Mouse (Mus musculus): ENCODE measurements around the gene Ugt2b1. TPM values are rescaled to one million over a fixed set of nuclear protein-coding genes. Genes with fewer than 3 reads are reported as not detected.

The Ugt2b1 gene
- total and polyA plus RNA-seq, 3 experiments = 0.11 TPM; not detected in 2

- ATAC-seq (ENCODE audit: extremely low read depth, insufficient number of reproducible peaks, low FRiP score, poor library complexity, severe bottlenecking) = no peak
- no peak overlapping the region for H3K4me3 ChIP-seq (ENCODE audit: low read depth, low read length)
- no peak for TF ChIP-seq GATA2 (IDR thresholded peaks at IDR 0.05; ENCODE audit: borderline replicate concordance, low read depth, low read length)
- TF ChIP-seq CTCF (IDR thresholded peaks at IDR 0.05; ENCODE audit: low read depth, low read length) = no peak
- TF ChIP-seq TAL1 (conservative IDR thresholded peaks at IDR 0.05; ENCODE audit: low read depth, low read length) = no peak
- TF ChIP-seq POLR2AphosphoS5 (IDR thresholded peaks at IDR 0.05; ENCODE audit: insufficient replicate concordance, low read depth, low read length) = no peak
- no peak for TF ChIP-seq GATA1 (IDR thresholded peaks at IDR 0.05; ENCODE audit: borderline replicate concordance, low read length)
Measured at GRCm38 (mm10) chr5:86887081-86887480, 39.2 kb downstream of the Ugt2b1 start.

DNA sequence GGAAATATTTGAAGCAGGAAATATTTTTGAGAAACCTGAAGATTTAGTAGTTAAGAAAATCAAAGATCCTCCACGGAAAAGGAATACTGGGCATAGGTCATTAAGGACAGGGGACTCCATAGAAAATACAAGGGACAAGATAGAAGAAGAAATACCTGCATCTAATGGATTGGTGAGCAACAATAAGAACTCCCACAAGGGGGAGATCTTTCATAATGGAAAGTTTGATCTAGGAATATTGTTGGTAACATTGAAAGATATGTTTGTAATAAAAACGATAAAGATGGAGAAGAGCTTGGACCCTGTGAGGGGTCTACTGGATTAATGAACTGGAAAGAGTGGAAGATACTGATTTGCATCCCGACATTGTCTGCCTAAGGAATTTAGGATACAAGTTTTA is 39.7 kb downstream of the Ugt2b1 start:
- TF ChIP-seq POLR2AphosphoS5 (IDR thresholded peaks at IDR 0.05; ENCODE audit: insufficient replicate concordance, low read depth, low read length) (no peak), GATA1 (IDR thresholded peaks at IDR 0.05; ENCODE audit: borderline replicate concordance, low read length) (no peak), TAL1 (conservative IDR thresholded peaks at IDR 0.05; ENCODE audit: low read depth, low read length) (no peak)
- Histone ChIP-seq H3K4me1 (ENCODE audit: insufficient read depth, low read depth, low read length) (no peaks in the 10 kb centered on the region), H3K27me3 (ENCODE audit: insufficient read depth, low read length) (no peaks in the 10 kb centered on the region), H3K9me3 (replicated peaks) (no peaks in the 10 kb centered on the region), H3K36me3 (replicated peaks) (no peaks in the 10 kb centered on the region), H3K4me3 (ENCODE audit: low read depth, low read length) (no peak overlapping the region)
- DNase-seq (ENCODE audit: low spot score) = no peak
- ATAC-seq (ENCODE audit: extremely low read depth, insufficient number of reproducible peaks, low FRiP score, poor library complexity, severe bottlenecking) = no peak

More at GRCm38 (mm10) chr5:86887081-86887480, 39.2 kb downstream of the Ugt2b1 start:
- Histone ChIP-seq H3K27me3 (ENCODE audit: insufficient read depth, low read length) (no peaks in the 10 kb centered on the region), H3K36me3 (replicated peaks) (no peaks in the 10 kb centered on the region), H3K9me3 (replicated peaks) (no peaks in the 10 kb centered on the region), H3K4me1 (ENCODE audit: insufficient read depth, low read depth, low read length) (no peaks in the 10 kb centered on the region)
- no peak for DNase-seq (ENCODE audit: low spot score)

- H3K36me3 ChIP-seq (replicated peaks) = no peaks in the 10 kb centered on the region
- no peak for DNase-seq (ENCODE audit: low spot score)
- no peak for TF ChIP-seq POLR2AphosphoS5 (IDR thresholded peaks at IDR 0.05; ENCODE audit: insufficient replicate concordance, low read depth, low read length)
- TF ChIP-seq CTCF (IDR thresholded peaks at IDR 0.05; ENCODE audit: low read depth, low read length) = no peak
- TF ChIP-seq GATA1 (IDR thresholded peaks at IDR 0.05; ENCODE audit: borderline replicate concordance, low read length) = no peak
- no peak for TF ChIP-seq TAL1 (conservative IDR thresholded peaks at IDR 0.05; ENCODE audit: low read depth, low read length)
- TF ChIP-seq GATA2 (IDR thresholded peaks at IDR 0.05; ENCODE audit: borderline replicate concordance, low read depth, low read length) = no peak
- H3K27me3 ChIP-seq (ENCODE audit: insufficient read depth, low read length) = no peaks in the 10 kb centered on the region; the same call in 1 of the 2 replicates
- ATAC-seq (ENCODE audit: extremely low read depth, insufficient number of reproducible peaks, low FRiP score, poor library complexity, severe bottlenecking) = no peak
- H3K4me1 ChIP-seq (ENCODE audit: insufficient read depth, low read depth, low read length) = no peaks in the 10 kb centered on the region
- no peaks in the 10 kb centered on the region for H3K9me3 ChIP-seq (replicated peaks)
- H3K4me3 ChIP-seq (ENCODE audit: low read depth, low read length) = no peak overlapping the region
Measured at GRCm38 (mm10) chr5:86871877-86872276, 54.5 kb downstream of the Ugt2b1 start.

Other genes with a start within 250 kb of the Ugt2b1 start
- gene Tmprss11e, start 180.7 kb downstream of the Ugt2b1 start, total RNA-seq (2014; fragmentation: Nextera tagmentation) = not detected in 2 replicates
- 0.12 TPM in 1 of 2 replicates, not detected in the other for gene Tmprss11e, start 180.7 kb downstream of the Ugt2b1 start, total RNA-seq (2017)
- gene Tmprss11e, start 180.7 kb downstream of the Ugt2b1 start, polyA plus RNA-seq (2012) = not detected in 2 replicates
- 141 and 145 TPM in 2 replicates for gene Ythdc1, start 122.3 kb downstream of the Ugt2b1 start, total RNA-seq (2014; fragmentation: Nextera tagmentation)
- gene Ythdc1, start 122.3 kb downstream of the Ugt2b1 start, total RNA-seq (2017) = 120 and 134 TPM in 2 replicates
- 24.6 and 25.4 TPM in 2 replicates for gene Ythdc1, start 122.3 kb downstream of the Ugt2b1 start, polyA plus RNA-seq (2012)
- not detected in 2 replicates for gene Ugt2b34, start 19.6 kb downstream of the Ugt2b1 start, total RNA-seq (2014; fragmentation: Nextera tagmentation)
- 0.05 and 0.12 TPM in 2 replicates for gene Ugt2b34, start 19.6 kb downstream of the Ugt2b1 start, total RNA-seq (2017)
- gene Ugt2b34, start 19.6 kb downstream of the Ugt2b1 start, polyA plus RNA-seq (2012) = not detected in 2 replicates
- gene Ugt2b35, start 74.3 kb upstream of the Ugt2b1 start, total RNA-seq (2014; fragmentation: Nextera tagmentation) = not detected in 2 replicates
- gene Ugt2b35, start 74.3 kb upstream of the Ugt2b1 start, total RNA-seq (2017) = 0.06 and 0.16 TPM in 2 replicates
- gene Ugt2b35, start 74.3 kb upstream of the Ugt2b1 start, polyA plus RNA-seq (2012) = not detected in 2 replicates
- not detected in 2 replicates for gene Ugt2b36, start 166.0 kb upstream of the Ugt2b1 start, total RNA-seq (2014; fragmentation: Nextera tagmentation)
- 0.16 TPM in 1 of 2 replicates, not detected in the other for gene Ugt2b36, start 166.0 kb upstream of the Ugt2b1 start, total RNA-seq (2017)
- not detected in 2 replicates for gene Ugt2b36, start 166.0 kb upstream of the Ugt2b1 start, polyA plus RNA-seq (2012)
- not detected in 2 replicates for gene Ugt2b5, start 213.8 kb upstream of the Ugt2b1 start, total RNA-seq (2014; fragmentation: Nextera tagmentation)
- 0.06 TPM in 1 of 2 replicates, not detected in the other for gene Ugt2b5, start 213.8 kb upstream of the Ugt2b1 start, total RNA-seq (2017)
- gene Ugt2b5, start 213.8 kb upstream of the Ugt2b1 start, polyA plus RNA-seq (2012) = not detected in 2 replicates

Measured in G1E (cell line).